Mouse (Mus musculus): ENCODE data around the gene Myh9. TPM values are rescaled to one million over a fixed set of nuclear protein-coding genes. Genes with fewer than 3 reads are reported as not detected.
"Not testable (repeated sequence)": the region's sequence is repeated elsewhere in the genome, so short reads cannot be mapped to it uniquely, and the experiment has no call there.

Gene Myh9
- polyA plus RNA-seq, 1 experiment from 2014 or later = 24.6 TPM

GRCm38 (mm10) chr15:77881698-77882097 is 39.7 kb upstream of the Myh9 start:
- ATAC-seq (ENCODE audit: low FRiP score) = no peak
- H3K4me3 ChIP-seq (replicated peaks) = no peak overlapping the region
- H3K9me3 ChIP-seq = no peaks in the 10 kb centered on the region
- no peak overlapping the region for H3K4me2 ChIP-seq
- H3K4me1 ChIP-seq = 0 out of 2 replicates have a peak, but pooled peaks cover 2% of the 10 kb centered on the region
- H3K27me3 ChIP-seq = no peaks in the 10 kb centered on the region
- H3K36me3 ChIP-seq (replicated peaks) = no peaks in the 10 kb centered on the region
- WGBS = 74% methylated on average over 5 of the region's 5 CpGs
- no peak overlapping the region for H3K9ac ChIP-seq
- H3K27ac ChIP-seq = no peak overlapping the region

- no peaks in the 10 kb centered on the region for H3K36me3 ChIP-seq (replicated peaks)
- no peak overlapping the region for H3K4me2 ChIP-seq
- H3K4me1 ChIP-seq = 0 out of 2 replicates have a peak, but pooled peaks cover 2% of the 10 kb centered on the region
- no peak overlapping the region for H3K9ac ChIP-seq
- no peak overlapping the region for H3K4me3 ChIP-seq (replicated peaks)
- H3K9me3 ChIP-seq = no peaks in the 10 kb centered on the region
- WGBS = 91% methylated on average over 5 of the region's 5 CpGs
- no peak overlapping the region for H3K27ac ChIP-seq
- ATAC-seq (ENCODE audit: low FRiP score) = no peak
- no peaks in the 10 kb centered on the region for H3K27me3 ChIP-seq
These were observed 38.8 kb upstream of the Myh9 start for GRCm38 (mm10) chr15:77880738-77881137.

GRCm38 (mm10) chr15:77879756-77880155 is 37.8 kb upstream of the Myh9 start:
- H3K9me3 ChIP-seq = no peaks in the 10 kb centered on the region
- no peak overlapping the region for H3K9ac ChIP-seq
- no peak overlapping the region for H3K27ac ChIP-seq
- WGBS = 83% methylated on average over 3 of the region's 3 CpGs
- H3K27me3 ChIP-seq = no peaks in the 10 kb centered on the region
- no peak overlapping the region for H3K4me2 ChIP-seq
- no peaks in the 10 kb centered on the region for H3K36me3 ChIP-seq (replicated peaks)
- H3K4me1 ChIP-seq = 0 out of 2 replicates have a peak, but pooled peaks cover 2% of the 10 kb centered on the region
- ATAC-seq (ENCODE audit: low FRiP score) = no peak
- H3K4me3 ChIP-seq (replicated peaks) = no peak overlapping the region

GRCm38 (mm10) chr15:77877209-77877608 is 35.2 kb upstream of the Myh9 start:
- H3K4me1 ChIP-seq = no peaks in the 10 kb centered on the region
- H3K9me3 ChIP-seq = no peaks in the 10 kb centered on the region
- H3K27me3 ChIP-seq = no peaks in the 10 kb centered on the region
- no peak overlapping the region for H3K4me2 ChIP-seq
- 79% methylated on average over 2 of the region's 2 CpGs for WGBS
- H3K9ac ChIP-seq = no peak overlapping the region
- no peaks in the 10 kb centered on the region for H3K36me3 ChIP-seq (replicated peaks)
- ATAC-seq (ENCODE audit: low FRiP score) = no peak
- H3K4me3 ChIP-seq (replicated peaks) = no peak overlapping the region
- H3K27ac ChIP-seq = no peak overlapping the region

- H3K4me1 ChIP-seq = no peaks in the 10 kb centered on the region
- H3K9me3 ChIP-seq = no peaks in the 10 kb centered on the region
- ATAC-seq (ENCODE audit: low FRiP score) = no peak
- no peak overlapping the region for H3K27ac ChIP-seq
- no peak overlapping the region for H3K9ac ChIP-seq
- 89% methylated on average over 3 of the region's 3 CpGs for WGBS
- no peaks in the 10 kb centered on the region for H3K36me3 ChIP-seq (replicated peaks)
- no peak overlapping the region for H3K4me3 ChIP-seq (replicated peaks)
- no peaks in the 10 kb centered on the region for H3K27me3 ChIP-seq
- no peak overlapping the region for H3K4me2 ChIP-seq
These were observed 34.7 kb upstream of the Myh9 start for GRCm38 (mm10) chr15:77876716-77877115.

GRCm38 (mm10) chr15:77875953-77876352 is 34.0 kb upstream of the Myh9 start:
- 96% methylated on average over 6 of the region's 6 CpGs for WGBS
- no peak overlapping the region for H3K9ac ChIP-seq
- no peak for ATAC-seq (ENCODE audit: low FRiP score)
- H3K27me3 ChIP-seq = no peaks in the 10 kb centered on the region
- no peak overlapping the region for H3K4me3 ChIP-seq (replicated peaks)
- no peaks in the 10 kb centered on the region for H3K9me3 ChIP-seq
- no peaks in the 10 kb centered on the region for H3K4me1 ChIP-seq
- no peak overlapping the region for H3K4me2 ChIP-seq
- no peaks in the 10 kb centered on the region for H3K36me3 ChIP-seq (replicated peaks)
- H3K27ac ChIP-seq = no peak overlapping the region

- H3K9ac ChIP-seq = no peak overlapping the region
- no peaks in the 10 kb centered on the region for H3K9me3 ChIP-seq
- no peak for ATAC-seq (ENCODE audit: low FRiP score)
- no peak overlapping the region for H3K4me2 ChIP-seq
- no peak overlapping the region for H3K27ac ChIP-seq
- H3K4me1 ChIP-seq = no peaks in the 10 kb centered on the region
- H3K27me3 ChIP-seq = no peaks in the 10 kb centered on the region
- H3K4me3 ChIP-seq (replicated peaks) = no peak overlapping the region
- no peaks in the 10 kb centered on the region for H3K36me3 ChIP-seq (replicated peaks)
- 95% methylated on average over 9 of the region's 9 CpGs for WGBS
These were observed 32.8 kb upstream of the Myh9 start for GRCm38 (mm10) chr15:77874807-77875206.

GRCm38 (mm10) chr15:77874310-77874709 is 32.3 kb upstream of the Myh9 start:
- WGBS = 68% methylated on average over 4 of the region's 4 CpGs
- no peak overlapping the region for H3K27ac ChIP-seq
- no peak for ATAC-seq (ENCODE audit: low FRiP score)

GRCm38 (mm10) chr15:77873564-77873963 is 31.6 kb upstream of the Myh9 start:
- no peak overlapping the region for H3K4me2 ChIP-seq
- ATAC-seq (ENCODE audit: low FRiP score) = no peak
- H3K9me3 ChIP-seq = no peaks in the 10 kb centered on the region
- 87% methylated on average over 2 of the region's 2 CpGs for WGBS
- no peak overlapping the region for H3K9ac ChIP-seq
- no peaks in the 10 kb centered on the region for H3K36me3 ChIP-seq (replicated peaks)
- H3K4me1 ChIP-seq = no peaks in the 10 kb centered on the region
- no peak overlapping the region for H3K27ac ChIP-seq
- H3K4me3 ChIP-seq (replicated peaks) = no peak overlapping the region
- H3K27me3 ChIP-seq = no peaks in the 10 kb centered on the region

More at GRCm38 (mm10) chr15:77874310-77874709, 32.3 kb upstream of the Myh9 start:
- no peaks in the 10 kb centered on the region for H3K9me3 ChIP-seq
- no peak overlapping the region for H3K4me3 ChIP-seq (replicated peaks)
- H3K9ac ChIP-seq = no peak overlapping the region
- no peaks in the 10 kb centered on the region for H3K4me1 ChIP-seq
- no peaks in the 10 kb centered on the region for H3K36me3 ChIP-seq (replicated peaks)
- no peak overlapping the region for H3K4me2 ChIP-seq
- no peaks in the 10 kb centered on the region for H3K27me3 ChIP-seq

- H3K4me2 ChIP-seq = no peak overlapping the region
These were observed 31.0 kb upstream of the Myh9 start for GRCm38 (mm10) chr15:77872996-77873395.

GRCm38 (mm10) chr15:77868340-77868739 is 26.4 kb upstream of the Myh9 start:
- Histone ChIP-seq H3K27me3 (no peaks in the 10 kb centered on the region), H3K9me3 (no peaks in the 10 kb centered on the region), H3K36me3 (replicated peaks) (no peaks in the 10 kb centered on the region), H3K27ac (no peak overlapping the region), H3K4me2 (no peak overlapping the region), H3K9ac (no peak overlapping the region), H3K4me3 (replicated peaks) (no peak overlapping the region), H3K4me1 (peaks cover 5% of the 10 kb centered on the region; the same call in 1 of the 2 replicates)
- ATAC-seq (ENCODE audit: low FRiP score) = no peak
- WGBS = 88% methylated on average over 5 of the region's 5 CpGs

More at GRCm38 (mm10) chr15:77872996-77873395, 31.0 kb upstream of the Myh9 start:
- no peak overlapping the region for H3K9ac ChIP-seq
- H3K36me3 ChIP-seq (replicated peaks) = no peaks in the 10 kb centered on the region
- no peaks in the 10 kb centered on the region for H3K9me3 ChIP-seq
- H3K27ac ChIP-seq = no peak overlapping the region
- no peak for ATAC-seq (ENCODE audit: low FRiP score)
- WGBS = 88% methylated on average over 3 of the region's 3 CpGs
- H3K4me1 ChIP-seq = no peaks in the 10 kb centered on the region
- H3K4me3 ChIP-seq (replicated peaks) = no peak overlapping the region
- H3K27me3 ChIP-seq = no peaks in the 10 kb centered on the region

GRCm38 (mm10) chr15:77867231-77867968 is 25.4 kb upstream of the Myh9 start:
- H3K27me3 ChIP-seq; H3K27ac ChIP-seq; H3K9me3 ChIP-seq; H3K36me3 ChIP-seq (replicated peaks); H3K9ac ChIP-seq; ATAC-seq (ENCODE audit: low FRiP score); H3K4me3 ChIP-seq (replicated peaks); H3K4me1 ChIP-seq; H3K4me2 ChIP-seq: not testable (repeated sequence)
- WGBS = 91% methylated on average over 8 of the region's 10 CpGs

GRCm38 (mm10) chr15:77866583-77867220 is 24.7 kb upstream of the Myh9 start:
- peaks cover 5% of the 10 kb centered on the region; the same call in 1 of the 2 replicates for H3K4me1 ChIP-seq
- H3K27me3 ChIP-seq = no peaks in the 10 kb centered on the region
- 43% methylated on average over 11 of the region's 11 CpGs for WGBS
- ATAC-seq (ENCODE audit: low FRiP score) = no peak
- no peak overlapping the region for H3K4me2 ChIP-seq
- H3K9ac ChIP-seq = no peak overlapping the region
- no peak overlapping the region for H3K4me3 ChIP-seq (replicated peaks)
- no peaks in the 10 kb centered on the region for H3K36me3 ChIP-seq (replicated peaks)
- H3K9me3 ChIP-seq = no peaks in the 10 kb centered on the region
- H3K27ac ChIP-seq = no peak overlapping the region

All from forebrain, embryonic 12.5 days (tissue).